Mouse (Mus musculus) embryonic facial prominence, embryonic 14.5 days (tissue): ENCODE results near the gene Ppp3r1. TPM values are rescaled to one million over a fixed set of nuclear protein-coding genes. Genes with fewer than 3 reads are reported as not detected.
A peak's percentile ranks its signal among the peaks of the same experiment; 100 is the strongest.

Experiments used
- ATAC-seq: fragments of 200-750 bp; cut with Nextera tagmentation; 2 replicates; pipeline ENCODE4 v1.8.0; 2017; ENCODE audit warnings: low read depth, moderate number of reproducible peaks, moderate TSS enrichment
- DNase-seq: peaks from one replicate; pipeline ENCODE4 v3.0.0-alpha.2; 2015; ENCODE audit warnings: low spot score
- H3K27ac ChIP-seq: fragments of 300-500 bp; sonication (generic); replicated peaks from 2 replicates; pipeline ENCODE4 v1.5.1; 2014; ENCODE audit warnings: low read depth, mild to moderate bottlenecking, low read length, moderate library complexity
- H3K27me3 ChIP-seq: fragments of 300-500 bp; sonication (generic); replicated peaks from 2 replicates; pipeline ENCODE4 v1.6.1; 2014; ENCODE audit warnings: low read length; ENCODE audit not compliant: control insufficient read depth, insufficient read depth
- H3K36me3 ChIP-seq: fragments of 300-500 bp; sonication (generic); 2 replicates; pipeline ENCODE4 v1.6.1; 2014; ENCODE audit warnings: low read length, mixed read lengths; ENCODE audit not compliant: control insufficient read depth, insufficient read depth
- H3K4me1 ChIP-seq: fragments of 300-500 bp; sonication (generic); 2 replicates; pipeline ENCODE4 v1.6.1; 2014; ENCODE audit warnings: antibody characterized with exemption, low read length; ENCODE audit not compliant: control insufficient read depth, insufficient read depth
- H3K4me2 ChIP-seq: fragments of 300-500 bp; sonication (generic); 2 replicates; pipeline ENCODE4 v1.6.1; 2014; ENCODE audit warnings: low read depth, mild to moderate bottlenecking, low read length, moderate library complexity, mixed read lengths
- H3K4me3 ChIP-seq: fragments of 300-500 bp; sonication (generic); 2 replicates; pipeline ENCODE4 v1.5.1; 2014; ENCODE audit warnings: low read depth, mild to moderate bottlenecking, low read length
- H3K9ac ChIP-seq: fragments of 300-500 bp; sonication (generic); 2 replicates; pipeline ENCODE4 v1.6.1; 2014; ENCODE audit warnings: low read depth, mild to moderate bottlenecking, low read length, moderate library complexity, mixed read lengths
- H3K9me3 ChIP-seq: fragments of 300-500 bp; sonication (generic); 2 replicates; pipeline ENCODE4 v1.6.1; 2016; ENCODE audit warnings: low read length; ENCODE audit not compliant: control insufficient read depth
- WGBS: fragments of 180-500 bp; shearing (Covaris S2); extraction: QIAGEN DNeasy Blood & Tissue Kit; methylation state at CpG from one replicate; pipeline ENCODE4 v1.1.7; 2014; 5-methylcytosine and 5-hydroxymethylcytosine counted together
- polyA plus RNA-seq: library from polyadenylated mRNA; unstranded; fragments of >200 nt; fragmentation: Nextera tagmentation; extraction: Ambion mirVana; gene quantifications from 2 replicates; pipeline ENCODE4 v1.2.1, GENCODE M21; 2014

The Ppp3r1 gene
- polyA plus RNA-seq, 1 experiment from 2014 or later, result 104 TPM

DNA sequence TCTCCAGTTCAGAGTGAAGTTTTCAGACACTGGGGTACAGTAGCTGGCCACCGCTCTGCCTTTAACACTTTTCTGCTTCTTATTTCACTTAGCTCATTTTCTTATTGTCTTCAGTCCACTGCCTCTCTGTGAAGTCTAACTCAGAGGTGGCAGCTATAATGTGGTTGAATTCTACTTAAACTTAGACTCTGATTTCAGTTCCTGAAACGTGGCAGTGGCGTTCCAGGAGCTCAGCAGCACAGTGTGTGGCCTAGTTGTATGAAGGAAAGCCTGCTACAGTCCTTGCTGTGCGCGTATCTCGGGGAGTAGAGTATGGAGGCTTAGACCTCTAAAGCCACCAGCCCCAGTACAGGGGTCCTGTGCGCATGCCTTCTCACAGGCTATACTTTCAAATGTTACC lies 7.6 kb downstream of the Ppp3r1 start:
- no peak for DNase-seq
- H3K27me3 ChIP-seq, result no peaks in the 10 kb centered on the region
- WGBS, result 86% methylated on average over 7 of the region's 7 CpGs

GRCm38 (mm10) chr11:17169262-17169661 lies 10.2 kb downstream of the Ppp3r1 start:
- Histone ChIP-seq H3K27ac (no peak overlapping the region), H3K4me2 (no peak overlapping the region), H3K4me3 (no peak overlapping the region), H3K9ac (no peak overlapping the region), H3K36me3 (peaks cover 3% of the 10 kb centered on the region; the same call in 1 of the 2 replicates), H3K9me3 (peaks cover 4% of the 10 kb centered on the region; the same call in 1 of the 2 replicates), H3K27me3 (no peaks in the 10 kb centered on the region), H3K4me1 (no peaks in the 10 kb centered on the region; the same call in 1 of the 2 replicates)
- 82% methylated on average over 2 of the region's 2 CpGs for WGBS
- no peak for ATAC-seq
- DNase-seq, result no peak

More for the DNA sequence above, 7.6 kb downstream of the Ppp3r1 start:
- Histone ChIP-seq H3K4me2 (no peak overlapping the region), H3K9ac (no peak overlapping the region), H3K4me3 (no peak overlapping the region), H3K9me3 (no peaks in the 10 kb centered on the region), H3K36me3 (no peaks in the 10 kb centered on the region), H3K4me1 (peaks cover 12% of the 10 kb centered on the region), H3K27ac (no peak overlapping the region)
- no peak for ATAC-seq

- Histone ChIP-seq H3K27ac (no peak overlapping the region), H3K9ac (no peak overlapping the region), H3K27me3 (no peaks in the 10 kb centered on the region), H3K9me3 (peaks cover 7% of the 10 kb centered on the region; the same call in 1 of the 2 replicates), H3K4me1 (no peaks in the 10 kb centered on the region), H3K4me2 (no peak overlapping the region), H3K4me3 (no peak overlapping the region), H3K36me3 (peaks cover 3% of the 10 kb centered on the region; the same call in 1 of the 2 replicates)
- no peak for ATAC-seq
- no peak for DNase-seq
- WGBS, result 92% methylated on average over 1 of the region's 1 CpGs
These were observed 12.1 kb downstream of the Ppp3r1 start for GRCm38 (mm10) chr11:17170938-17171729.

- WGBS, result 94% methylated on average over 4 of the region's 4 CpGs
- Histone ChIP-seq H3K36me3 (peaks cover 3% of the 10 kb centered on the region; the same call in 1 of the 2 replicates), H3K27me3 (no peaks in the 10 kb centered on the region), H3K4me3 (no peak overlapping the region), H3K27ac (no peak overlapping the region), H3K9me3 (peaks cover 10% of the 10 kb centered on the region; the same call in 1 of the 2 replicates), H3K4me2 (no peak overlapping the region), H3K9ac (no peak overlapping the region), H3K4me1 (no peaks in the 10 kb centered on the region)
- ATAC-seq (no peak), DNase-seq (no peak)
These were observed 13.2 kb downstream of the Ppp3r1 start for GRCm38 (mm10) chr11:17172300-17172699.

GRCm38 (mm10) chr11:17176638-17177037 lies 17.6 kb downstream of the Ppp3r1 start:
- Histone ChIP-seq H3K9ac (no peak overlapping the region), H3K4me3 (no peak overlapping the region), H3K4me1 (no peaks in the 10 kb centered on the region), H3K27me3 (no peaks in the 10 kb centered on the region), H3K36me3 (peaks cover 3% of the 10 kb centered on the region; the same call in 1 of the 2 replicates), H3K4me2 (no peak overlapping the region), H3K27ac (no peak overlapping the region), H3K9me3 (peaks cover 10% of the 10 kb centered on the region; the same call in 1 of the 2 replicates)
- DNase-seq, result no peak
- no peak for ATAC-seq
- WGBS, result 100% methylated on average over 1 of the region's 1 CpGs

DNA sequence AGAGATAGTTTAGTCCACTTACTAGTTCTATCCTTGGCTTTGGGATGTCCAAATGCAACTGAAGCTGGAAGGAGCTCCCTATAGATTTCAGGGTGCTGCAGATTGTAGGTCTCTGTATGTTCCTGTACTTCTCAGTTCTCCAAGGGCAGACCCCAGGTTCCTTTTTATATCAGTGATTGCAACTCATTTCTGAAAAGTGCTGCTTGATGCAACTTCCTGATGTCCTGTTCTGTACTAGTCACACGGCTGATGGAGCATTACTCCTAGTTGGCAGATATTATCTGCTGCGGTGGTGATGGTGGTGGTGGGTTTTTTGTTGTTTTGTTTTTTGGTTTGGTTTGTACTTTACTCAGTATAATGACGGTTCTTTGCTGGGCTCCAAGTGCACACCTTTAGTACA lies 21.7 kb downstream of the Ppp3r1 start:
- Histone ChIP-seq H3K9me3 (peaks cover 4% of the 10 kb centered on the region; the same call in 1 of the 2 replicates), H3K4me1 (no peaks in the 10 kb centered on the region), H3K27ac (no peak overlapping the region), H3K4me2 (no peak overlapping the region), H3K4me3 (no peak overlapping the region), H3K9ac (no peak overlapping the region), H3K27me3 (no peaks in the 10 kb centered on the region), H3K36me3 (peaks cover 7% of the 10 kb centered on the region; the same call in 1 of the 2 replicates)
- ATAC-seq (no peak), DNase-seq (no peak)
- 71% methylated on average over 3 of the region's 3 CpGs for WGBS

GRCm38 (mm10) chr11:17181807-17182206 lies 22.7 kb downstream of the Ppp3r1 start, which contains the start of gene Wdr92:
Wdr92 (plus strand) TSS chr11:17182107.
- WGBS, result 75% methylated on average over 3 of the region's 3 CpGs
- H3K27me3 ChIP-seq, result no peaks in the 10 kb centered on the region
- ATAC-seq (no peak), DNase-seq (peak; percentile 32)
- no peaks in the 10 kb centered on the region for H3K9me3 ChIP-seq
- H3K9ac ChIP-seq, result no peak within 1 kb of the TSS
- no peak within 1 kb of the TSS for H3K27ac ChIP-seq
- no peak within 1 kb of the TSS for H3K4me3 ChIP-seq
- H3K4me2 ChIP-seq, result no peak within 1 kb of the TSS
- H3K36me3 ChIP-seq, result peaks cover 7% of the 10 kb centered on the region; the same call in 1 of the 2 replicates
- H3K4me1 ChIP-seq, result no peaks in the 10 kb centered on the region

DNA sequence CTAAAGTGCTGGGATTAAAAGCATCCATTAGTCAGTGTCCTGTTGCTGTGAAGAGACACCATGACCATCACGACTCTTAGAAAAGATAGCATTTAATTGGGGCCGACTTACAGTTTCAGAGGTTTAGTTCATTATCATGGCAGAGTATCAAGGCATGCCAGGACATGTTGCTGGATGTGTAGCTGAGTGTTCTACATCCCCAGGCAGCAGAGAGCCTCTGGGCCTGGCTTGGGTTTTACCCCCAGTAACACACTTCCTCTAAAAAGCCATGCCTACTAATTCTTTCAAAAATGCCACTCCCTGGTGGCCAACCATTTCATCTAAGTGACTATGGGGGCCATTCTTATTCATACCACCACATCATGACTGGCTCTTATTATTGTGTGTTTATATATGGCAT lies 24.1 kb downstream of the Ppp3r1 start:
- Histone ChIP-seq H3K27ac (no peak overlapping the region), H3K9ac (no peak overlapping the region), H3K27me3 (no peaks in the 10 kb centered on the region), H3K4me3 (no peak overlapping the region), H3K4me2 (no peak overlapping the region), H3K9me3 (no peaks in the 10 kb centered on the region), H3K36me3 (peaks cover 7% of the 10 kb centered on the region; the same call in 1 of the 2 replicates), H3K4me1 (no peaks in the 10 kb centered on the region)
- WGBS, result 86% methylated on average over 2 of the region's 2 CpGs
- DNase-seq (no peak), ATAC-seq (no peak)
